Mouse (Mus musculus) E14TG2a.4 (cell line): ENCODE measurements at regions not wholly inside any gene's neighbourhood (a gene's known extent, or its start where the extent isn't known, plus 50 kb on each side); places are given as distances from the start of the nearest gene placed in this dataset.

Experiments
- CTCF ChIP-seq: conservative IDR thresholded peaks from 2 replicates; pipeline ENCODE4 v1.5.1; 2014; ENCODE audit warnings: low read length
- NANOG ChIP-seq: IDR thresholded peaks from 2 replicates; pipeline ENCODE4 v1.6.1; 2014; ENCODE audit warnings: borderline replicate concordance, low read length, mixed read lengths

DNA sequence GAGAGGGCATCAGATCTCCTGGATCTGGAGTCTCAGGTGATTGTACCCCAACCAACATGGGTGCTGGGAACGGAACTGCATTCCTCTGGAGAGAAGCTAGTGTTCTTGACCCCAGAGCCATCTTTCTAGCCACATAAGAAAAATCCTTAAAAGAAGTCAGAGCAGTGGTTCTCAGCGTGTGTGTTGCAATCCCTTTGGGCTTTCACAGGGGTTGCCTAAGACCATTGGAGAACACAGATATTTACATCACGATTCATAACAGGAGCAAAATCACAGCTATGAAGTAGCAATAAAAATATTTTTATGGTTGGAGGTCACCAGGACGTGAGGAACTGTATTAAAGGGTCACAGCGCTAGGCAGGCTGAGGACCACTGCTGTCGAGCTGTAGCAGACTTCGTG lies 60.7 kb upstream of the Vangl1 start:
- TF ChIP-seq CTCF = no peak
- no peak for TF ChIP-seq NANOG
